Mouse (Mus musculus) ES-E14 (cell line): Measurements from ENCODE around the gene Epor. TPM values are rescaled to one million over a fixed set of nuclear protein-coding genes. Genes with fewer than 3 reads are reported as not detected.

Experiments used
- DNase-seq: peaks from one replicate; pipeline ENCODE4 v3.0.0-alpha.2; 2013; ENCODE audit warnings: low read depth, low spot score
- H3K27ac ChIP-seq: 2 replicates; pipeline ENCODE4 v1.5.1; 2012; ENCODE audit warnings: low read depth, mild to moderate bottlenecking, low read length, moderate library complexity, mixed read lengths; ENCODE audit not compliant: poor library complexity, insufficient read depth, severe bottlenecking
- H3K36me3 ChIP-seq: 2 replicates; pipeline ENCODE4 v1.6.1; 2012; ENCODE audit warnings: mild to moderate bottlenecking, low read length, moderate library complexity, mixed read lengths; ENCODE audit not compliant: control insufficient read depth, poor library complexity, insufficient read depth, severe bottlenecking
- H3K4me1 ChIP-seq, 2 experiments: fragments of 150-350 bp in 1 of 2; sonication (generic) in 1 of 2; 2 replicates each; pipeline ENCODE4 v1.6.1; 2012; ENCODE audit warnings: low read length in 2 of 2, mild to moderate bottlenecking in 1 of 2, mixed read lengths in 1 of 2; ENCODE audit not compliant: control insufficient read depth in 2 of 2, insufficient read depth in 2 of 2, poor library complexity in 1 of 2
- H3K4me3 ChIP-seq, 2 experiments: fragments of 150-350 bp in 1 of 2; sonication (generic) in 1 of 2; 2 replicates each; pipeline ENCODE4 v1.5.1; 2012; ENCODE audit warnings: low read length in 2 of 2, low read depth in 1 of 2, mild to moderate bottlenecking in 1 of 2, mixed read lengths in 1 of 2; ENCODE audit not compliant: insufficient read depth in 1 of 2, poor library complexity in 1 of 2, severe bottlenecking in 1 of 2
- H3K9ac ChIP-seq: 2 replicates; pipeline ENCODE4 v1.6.1; 2012; ENCODE audit warnings: low read depth, mild to moderate bottlenecking, low read length, mixed read lengths; ENCODE audit not compliant: poor library complexity, insufficient read depth, severe bottlenecking
- H3K9me3 ChIP-seq: fragments of 150-350 bp; sonication (generic); 2 replicates; pipeline ENCODE4 v1.6.1; 2012; ENCODE audit warnings: low read depth, mild to moderate bottlenecking, low read length; ENCODE audit not compliant: control insufficient read depth, insufficient read depth
- CHD2 ChIP-seq: IDR thresholded peaks from 2 replicates; pipeline ENCODE4 v1.6.1; 2014; ENCODE audit warnings: mild to moderate bottlenecking, low read depth, low read length, inconsistent platforms
- HCFC1 ChIP-seq: IDR thresholded peaks from 2 replicates; pipeline ENCODE4 v1.6.1; 2012; ENCODE audit warnings: low read length, inconsistent platforms, borderline replicate concordance; ENCODE audit not compliant: insufficient read depth
- MAFK ChIP-seq: IDR thresholded peaks from 2 replicates; pipeline ENCODE4 v1.6.1; 2014; ENCODE audit warnings: mild to moderate bottlenecking, low read depth, low read length, inconsistent platforms; ENCODE audit not compliant: insufficient read depth
- ZC3H11A ChIP-seq: IDR thresholded peaks from 2 replicates; pipeline ENCODE4 v1.6.1; 2012; ENCODE audit warnings: low read depth, mild to moderate bottlenecking, inconsistent platforms, low read length, borderline replicate concordance
- ZNF384 ChIP-seq: IDR thresholded peaks from 2 replicates; pipeline ENCODE4 v1.6.1; 2012; ENCODE audit warnings: low read depth, low read length, inconsistent platforms
- in situ Hi-C, 2 experiments: fragments of 600-800 bp; cut with MboI; formaldehyde crosslinking; loops; one replicate each; pipeline ENCODE4 v1.15.1; 2025; ENCODE audit warnings: low sequenced_read_pairs in 2 of 2, inconsistent platforms in 1 of 2; ENCODE audit not compliant: unreplicated experiment in 2 of 2
- total RNA-seq: library from RNA; depleted of rRNA; stranded (reverse); fragments of 300-350 nt; gene quantifications from 2 replicates; pipeline ENCODE4 v1.2.3, GENCODE M21; 2012

The Epor gene
- total RNA-seq, 1 experiment, result 1.7 TPM

GRCm38 (mm10) chr9:21983911-21984310 is 20.6 kb upstream of the Epor start:
- no peak for DNase-seq
- Histone ChIP-seq H3K4me1 (peaks cover 0 to 12% of the 10 kb centered on the region in 2 experiments; a peak in 2 of 4 replicates), H3K9me3 (no peaks in the 10 kb centered on the region), H3K4me3 (no peak overlapping the region), H3K9ac (no peak overlapping the region), H3K36me3 (no peaks in the 10 kb centered on the region), H3K27ac (no peak overlapping the region)
- TF ChIP-seq CHD2 (no peak), ZC3H11A (no peak), ZNF384 (no peak), HCFC1 (no peak), MAFK (no peak)
- in situ Hi-C loops, result no loop called here

GRCm38 (mm10) chr9:21978398-21979128 is 15.3 kb upstream of the Epor start:
- in situ Hi-C loops, result loop anchor here in 1 of 2 experiments (5.0 to 10.0 kb wide), 2 partner anchors 69 to 166 kb away; no protein-coding TSS in a partner anchor
- no peaks in the 10 kb centered on the region for H3K9me3 ChIP-seq
- no peak for DNase-seq
- H3K9ac ChIP-seq, result no peak overlapping the region
- H3K36me3 ChIP-seq, result no peaks in the 10 kb centered on the region
- H3K4me3 ChIP-seq, result no peak overlapping the region
- no peak overlapping the region for H3K27ac ChIP-seq
- H3K4me1 ChIP-seq, result peaks cover 0 to 12% of the 10 kb centered on the region in 2 experiments; a peak in 2 of 4 replicates
- TF ChIP-seq ZC3H11A (no peak), ZNF384 (0 out of 2 replicates have a peak, but pooled peaks have one; percentile 28)

DNA sequence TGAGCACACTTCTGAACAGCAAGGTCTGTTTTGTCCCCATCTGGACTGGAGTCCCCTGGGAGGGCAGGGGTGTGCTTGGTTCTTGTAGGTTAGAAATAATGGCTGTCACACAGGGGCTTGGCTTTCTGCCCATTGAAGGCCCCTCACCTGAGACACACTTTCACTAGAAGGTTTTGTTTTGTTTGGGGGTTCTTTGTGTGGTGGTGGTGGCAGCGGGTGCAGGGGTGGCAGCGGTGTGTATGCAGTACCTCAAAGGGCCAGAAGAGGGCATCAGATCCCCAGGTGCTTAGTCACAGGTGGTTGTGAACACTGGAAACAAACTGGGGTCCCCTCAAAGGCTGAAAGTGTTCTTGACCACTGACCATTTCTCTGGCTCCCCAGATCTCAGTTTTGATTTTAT is 14.7 kb upstream of the Epor start:
- Histone ChIP-seq H3K4me3 (no peak overlapping the region), H3K36me3 (no peaks in the 10 kb centered on the region), H3K9me3 (no peaks in the 10 kb centered on the region), H3K9ac (no peak overlapping the region), H3K27ac (no peak overlapping the region), H3K4me1 (peaks cover 0 to 12% of the 10 kb centered on the region in 2 experiments; a peak in 2 of 4 replicates)
- TF ChIP-seq ZNF384 (no peak), ZC3H11A (peak; percentile 67; the same call in 1 of the 2 replicates)
- in situ Hi-C loops, result loop anchor here in 1 of 2 experiments (5.0 to 10.0 kb wide), 2 partner anchors 69 to 167 kb away; no protein-coding TSS in a partner anchor
- DNase-seq, result no peak

- no peaks in the 10 kb centered on the region for H3K9me3 ChIP-seq
- H3K36me3 ChIP-seq, result no peaks in the 10 kb centered on the region
- H3K4me3 ChIP-seq, result no peak overlapping the region
- TF ChIP-seq MAFK (no peak), HCFC1 (no peak), CHD2 (no peak), ZNF384 (no peak), ZC3H11A (no peak)
- in situ Hi-C loops, result loop anchor here in 1 of 2 experiments (5.0 to 10.0 kb wide), 2 partner anchors 70 to 167 kb away; no protein-coding TSS in a partner anchor
- DNase-seq, result no peak
- no peak overlapping the region for H3K27ac ChIP-seq
- no peak overlapping the region for H3K9ac ChIP-seq
- H3K4me1 ChIP-seq, result peaks cover 0 to 12% of the 10 kb centered on the region in 2 experiments; a peak in 2 of 4 replicates
Measured at GRCm38 (mm10) chr9:21977331-21977730, 14.0 kb upstream of the Epor start.
